Mouse (Mus musculus) ovary, postnatal 14 days (tissue): ENCODE results near the gene Mapt.

Experiments
- DNase-seq: peaks from one replicate; pipeline ENCODE4 v3.0.0; 2022; ENCODE audit warnings: low spot score

Mapt gene

GRCm38 (mm10) chr11:104278222-104278621, 47.0 kb downstream of the Mapt start:
- peak; percentile 39 for DNase-seq

- DNase-seq: no peak
Observed at GRCm38 (mm10) chr11:104279049-104279448, 47.9 kb downstream of the Mapt start.

- no peak for DNase-seq
Observed at GRCm38 (mm10) chr11:104279538-104279937, 48.3 kb downstream of the Mapt start.

- no peak for DNase-seq
Observed at GRCm38 (mm10) chr11:104281501-104281900, 50.3 kb downstream of the Mapt start.

GRCm38 (mm10) chr11:104287113-104287512, 55.9 kb downstream of the Mapt start:
- no peak for DNase-seq

GRCm38 (mm10) chr11:104288835-104289198, 57.6 kb downstream of the Mapt start:
- no peak for DNase-seq

GRCm38 (mm10) chr11:104289199-104290031, 58.2 kb downstream of the Mapt start:
- peak; percentile 41 for DNase-seq

GRCm38 (mm10) chr11:104292443-104293220, 61.4 kb downstream of the Mapt start:
- no peak for DNase-seq

- no peak for DNase-seq
Observed at GRCm38 (mm10) chr11:104293241-104293640, 62.1 kb downstream of the Mapt start.

- no peak for DNase-seq
Observed at GRCm38 (mm10) chr11:104295145-104295544, 64.0 kb downstream of the Mapt start.

GRCm38 (mm10) chr11:104295656-104296055, 64.5 kb downstream of the Mapt start:
- DNase-seq: no peak

- no peak for DNase-seq
Observed at GRCm38 (mm10) chr11:104297671-104298070, 66.5 kb downstream of the Mapt start.

- DNase-seq: no peak
Observed at GRCm38 (mm10) chr11:104302628-104303027, 71.4 kb downstream of the Mapt start.

- DNase-seq: no peak
Observed at GRCm38 (mm10) chr11:104303088-104303960, 72.1 kb downstream of the Mapt start.

- DNase-seq: no peak
Observed at GRCm38 (mm10) chr11:104305711-104306110, 74.5 kb downstream of the Mapt start.

GRCm38 (mm10) chr11:104306483-104306882, 75.3 kb downstream of the Mapt start:
- no peak for DNase-seq

- DNase-seq: no peak
Observed at GRCm38 (mm10) chr11:104307136-104307535, 75.9 kb downstream of the Mapt start.

- no peak for DNase-seq
Observed at GRCm38 (mm10) chr11:104309377-104310225, 78.4 kb downstream of the Mapt start.

GRCm38 (mm10) chr11:104310226-104310887, 79.2 kb downstream of the Mapt start:
- no peak for DNase-seq

- no peak for DNase-seq
Observed at GRCm38 (mm10) chr11:104311643-104312042, 80.5 kb downstream of the Mapt start.

- peak; percentile 80 for DNase-seq
Observed at GRCm38 (mm10) chr11:104315703-104316102, 84.5 kb downstream of the Mapt start.
